Mouse (Mus musculus): Measurements from ENCODE around the gene Zdhhc19. TPM values are rescaled to one million over a fixed set of nuclear protein-coding genes. Genes with fewer than 3 reads are reported as not detected.

Gene Zdhhc19
- not detected in 2 replicates for polyA plus RNA-seq (2015; fragmentation: Nextera tagmentation; extraction: Ambion mirVana)

- WGBS = 58% methylated on average over 3 of the region's 3 CpGs
- Histone ChIP-seq H3K4me1 (0 out of 2 replicates have a peak, but pooled peaks cover 3% of the 10 kb centered on the region), H3K9me3 (replicated peaks) (no peaks in the 10 kb centered on the region), H3K9ac (no peak within 1 kb of the TSS), H3K4me2 (replicated peaks) (no peak within 1 kb of the TSS), H3K36me3 (no peaks in the 10 kb centered on the region), H3K27me3 (no peaks in the 10 kb centered on the region), H3K27ac (replicated peaks) (no peak within 1 kb of the TSS), H3K4me3 (replicated peaks) (no peak within 1 kb of the TSS)
- ATAC-seq (ENCODE audit: insufficient number of reproducible peaks, low FRiP score, low TSS enrichment, low read depth) = no peak
Observed at GRCm38 (mm10) chr16:32495965-32496364, at the start of gene Zdhhc19. Zdhhc19 (plus strand) TSS chr16:32496265.

DNA sequence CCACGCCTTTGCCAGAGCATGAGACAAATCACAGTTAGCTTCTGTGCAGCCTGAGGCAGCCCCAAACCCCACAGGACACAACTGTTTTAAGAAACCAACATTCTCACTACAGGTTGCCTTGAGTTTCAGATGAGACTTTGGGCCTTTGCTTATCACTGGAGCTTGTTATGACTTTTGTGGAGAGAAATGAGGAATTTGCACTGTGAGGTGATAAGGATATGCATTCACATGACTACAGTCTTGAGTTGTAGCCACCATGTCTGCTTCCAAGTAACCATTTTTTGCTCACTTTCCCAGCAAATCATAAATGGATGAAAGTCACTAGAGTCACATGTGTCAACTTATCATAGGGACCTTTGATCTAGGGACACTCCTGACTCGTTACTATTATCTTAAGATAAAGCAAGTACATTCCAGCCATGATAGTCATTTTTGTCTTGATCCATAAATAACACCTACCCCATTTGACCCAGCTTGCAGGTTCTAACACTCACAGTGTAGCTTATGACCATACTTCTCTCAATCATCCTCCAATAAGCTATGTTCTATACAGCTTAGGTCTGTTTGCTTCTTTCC lies 49.4 kb upstream of the Zdhhc19 start:
- no peak overlapping the region for H3K4me2 ChIP-seq (replicated peaks)
- H3K27me3 ChIP-seq = no peaks in the 10 kb centered on the region
- H3K36me3 ChIP-seq = no peaks in the 10 kb centered on the region
- no peak overlapping the region for H3K9ac ChIP-seq
- H3K4me3 ChIP-seq (replicated peaks) = no peak overlapping the region
- no peak for ATAC-seq (ENCODE audit: insufficient number of reproducible peaks, low FRiP score, low TSS enrichment, low read depth)
- H3K27ac ChIP-seq (replicated peaks) = no peak overlapping the region
- WGBS = 83% methylated on average over 2 of the region's 2 CpGs
- H3K4me1 ChIP-seq = no peaks in the 10 kb centered on the region
- no peaks in the 10 kb centered on the region for H3K9me3 ChIP-seq (replicated peaks)

GRCm38 (mm10) chr16:32449665-32450064 lies 46.4 kb upstream of the Zdhhc19 start:
- H3K9me3 ChIP-seq (replicated peaks) = no peaks in the 10 kb centered on the region
- no peak overlapping the region for H3K27ac ChIP-seq (replicated peaks)
- no peak overlapping the region for H3K9ac ChIP-seq
- H3K4me2 ChIP-seq (replicated peaks) = no peak overlapping the region
- 0 out of 2 replicates have a peak, but pooled peaks cover 9% of the 10 kb centered on the region for H3K36me3 ChIP-seq
- no peak for ATAC-seq (ENCODE audit: insufficient number of reproducible peaks, low FRiP score, low TSS enrichment, low read depth)
- H3K4me3 ChIP-seq (replicated peaks) = no peak overlapping the region
- WGBS = 79% methylated on average over 3 of the region's 3 CpGs
- no peaks in the 10 kb centered on the region for H3K27me3 ChIP-seq
- peaks cover 1% of the 10 kb centered on the region; the same call in 1 of the 2 replicates for H3K4me1 ChIP-seq

DNA sequence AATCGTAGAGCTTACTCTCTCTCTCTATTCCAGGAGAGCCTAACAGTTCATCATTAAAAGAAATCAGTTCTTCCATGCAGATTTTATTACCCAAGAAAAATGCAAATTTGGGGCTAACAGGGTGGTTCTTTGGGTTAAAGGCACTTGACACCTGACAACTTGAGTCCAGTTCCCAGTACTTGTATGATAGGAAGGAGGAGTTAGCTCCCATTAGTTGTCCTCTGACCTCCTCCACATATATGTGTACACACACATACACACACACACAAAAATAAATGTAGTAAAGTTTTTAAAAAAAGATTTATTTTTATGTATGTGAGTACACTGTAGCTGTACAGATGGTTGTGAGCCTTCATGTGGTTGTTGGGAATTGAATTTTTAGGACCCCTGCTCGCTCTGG lies 45.9 kb upstream of the Zdhhc19 start:
- H3K4me3 ChIP-seq (replicated peaks) = no peak overlapping the region

DNA sequence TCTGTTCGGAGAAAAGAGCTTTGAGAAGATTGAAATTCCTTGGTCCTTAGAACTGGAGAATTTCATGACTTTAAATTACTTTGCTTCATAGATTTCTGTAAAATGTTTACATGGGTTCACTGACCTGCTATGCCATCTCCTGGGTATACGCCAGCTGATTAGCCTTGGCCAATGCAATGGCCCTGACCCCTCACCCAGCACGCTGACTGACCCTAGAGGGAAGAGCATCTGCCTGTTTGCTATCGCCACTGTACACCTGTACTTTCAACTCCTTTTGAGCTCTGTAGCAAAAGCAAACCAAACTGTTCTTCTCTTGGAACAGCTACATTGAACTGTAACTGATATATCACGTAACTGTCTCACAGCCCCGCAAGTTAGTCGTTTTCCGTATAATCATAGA lies 43.0 kb upstream of the Zdhhc19 start:
- peaks cover 22% of the 10 kb centered on the region; the same call in 1 of the 2 replicates for H3K36me3 ChIP-seq
- no peak overlapping the region for H3K9ac ChIP-seq
- H3K4me1 ChIP-seq = peaks cover 3% of the 10 kb centered on the region; the same call in 1 of the 2 replicates
- no peak overlapping the region for H3K4me2 ChIP-seq (replicated peaks)
- H3K9me3 ChIP-seq (replicated peaks) = no peaks in the 10 kb centered on the region
- H3K4me3 ChIP-seq (replicated peaks) = no peak overlapping the region
- ATAC-seq (ENCODE audit: insufficient number of reproducible peaks, low FRiP score, low TSS enrichment, low read depth) = no peak
- H3K27me3 ChIP-seq = no peaks in the 10 kb centered on the region
- WGBS = 90% methylated on average over 8 of the region's 8 CpGs
- H3K27ac ChIP-seq (replicated peaks) = no peak overlapping the region

More for the DNA sequence above, 45.9 kb upstream of the Zdhhc19 start:
- WGBS = 95% methylated on average over 2 of the region's 2 CpGs
- no peak for ATAC-seq (ENCODE audit: insufficient number of reproducible peaks, low FRiP score, low TSS enrichment, low read depth)
- H3K9me3 ChIP-seq (replicated peaks) = no peaks in the 10 kb centered on the region
- H3K36me3 ChIP-seq = 0 out of 2 replicates have a peak, but pooled peaks cover 9% of the 10 kb centered on the region
- no peak overlapping the region for H3K27ac ChIP-seq (replicated peaks)
- H3K9ac ChIP-seq = no peak overlapping the region
- H3K4me2 ChIP-seq (replicated peaks) = no peak overlapping the region
- H3K27me3 ChIP-seq = no peaks in the 10 kb centered on the region
- H3K4me1 ChIP-seq = peaks cover 3% of the 10 kb centered on the region; the same call in 1 of the 2 replicates

GRCm38 (mm10) chr16:32454646-32455045 lies 41.4 kb upstream of the Zdhhc19 start:
- H3K27me3 ChIP-seq = no peaks in the 10 kb centered on the region
- no peak overlapping the region for H3K4me3 ChIP-seq (replicated peaks)
- peaks cover 31% of the 10 kb centered on the region for H3K36me3 ChIP-seq
- H3K9ac ChIP-seq = no peak overlapping the region
- peak overlapping the region; percentile 19; the same call in 1 of the 2 replicates for H3K4me2 ChIP-seq (replicated peaks)
- peak overlapping the region; percentile 55 for H3K27ac ChIP-seq (replicated peaks)
- H3K4me1 ChIP-seq = peaks cover 3% of the 10 kb centered on the region; the same call in 1 of the 2 replicates
- 41% methylated on average over 5 of the region's 5 CpGs for WGBS
- ATAC-seq (ENCODE audit: insufficient number of reproducible peaks, low FRiP score, low TSS enrichment, low read depth) = peak; percentile 67; the same call in 1 of the 2 replicates
- H3K9me3 ChIP-seq (replicated peaks) = no peaks in the 10 kb centered on the region

DNA sequence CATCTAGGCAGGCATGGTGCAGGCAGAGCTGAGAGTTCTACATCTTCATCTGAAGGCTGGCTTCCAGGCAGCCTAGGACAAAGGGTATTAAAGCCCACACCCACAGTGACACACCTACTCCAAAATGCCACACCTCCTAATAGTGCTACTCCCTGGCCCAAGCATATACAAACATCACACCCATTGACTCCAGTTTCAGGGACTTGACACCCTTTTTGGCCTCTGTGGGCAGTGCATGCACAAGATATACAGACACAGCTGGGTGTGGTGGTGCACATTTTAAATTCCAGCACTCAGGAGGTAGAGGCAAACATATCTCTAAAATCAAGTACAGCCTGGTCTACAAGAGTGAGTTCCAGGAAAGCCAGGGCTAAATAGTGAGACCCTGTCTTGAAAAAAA lies 40.0 kb upstream of the Zdhhc19 start:
- Histone ChIP-seq H3K27ac (replicated peaks) (no peak overlapping the region), H3K4me1 (peaks cover 3% of the 10 kb centered on the region; the same call in 1 of the 2 replicates), H3K9ac (no peak overlapping the region), H3K27me3 (no peaks in the 10 kb centered on the region), H3K4me2 (replicated peaks) (no peak overlapping the region), H3K4me3 (replicated peaks) (no peak overlapping the region), H3K9me3 (replicated peaks) (no peaks in the 10 kb centered on the region), H3K36me3 (peaks cover 31% of the 10 kb centered on the region)
- no peak for ATAC-seq (ENCODE audit: insufficient number of reproducible peaks, low FRiP score, low TSS enrichment, low read depth)

DNA sequence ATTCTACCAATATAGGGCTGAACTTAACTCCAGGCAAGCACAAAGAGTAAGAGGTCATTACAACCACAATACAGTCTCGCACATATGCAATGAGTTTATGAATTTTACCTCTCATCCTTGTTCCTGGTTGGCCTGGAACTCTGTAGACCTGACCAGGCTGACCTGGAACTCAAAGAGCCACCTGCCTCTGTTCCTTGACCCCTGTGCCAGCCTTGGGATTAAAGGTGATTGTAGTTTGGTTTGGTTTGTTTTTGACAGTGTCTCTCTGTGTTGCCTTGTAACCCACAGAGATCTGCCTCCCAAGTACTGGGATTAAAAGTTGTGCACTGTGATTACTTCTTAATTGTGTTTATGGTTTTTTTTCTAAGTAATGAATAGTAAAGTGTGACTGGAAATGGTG lies 39.3 kb upstream of the Zdhhc19 start:
- Histone ChIP-seq H3K36me3 (peaks cover 31% of the 10 kb centered on the region), H3K9ac (no peak overlapping the region), H3K4me1 (peaks cover 3% of the 10 kb centered on the region; the same call in 1 of the 2 replicates), H3K4me3 (replicated peaks) (no peak overlapping the region), H3K9me3 (replicated peaks) (no peaks in the 10 kb centered on the region), H3K27me3 (no peaks in the 10 kb centered on the region), H3K4me2 (replicated peaks) (no peak overlapping the region), H3K27ac (replicated peaks) (no peak overlapping the region)
- no peak for ATAC-seq (ENCODE audit: insufficient number of reproducible peaks, low FRiP score, low TSS enrichment, low read depth)
- 96% methylated on average over 1 of the region's 1 CpGs for WGBS

DNA sequence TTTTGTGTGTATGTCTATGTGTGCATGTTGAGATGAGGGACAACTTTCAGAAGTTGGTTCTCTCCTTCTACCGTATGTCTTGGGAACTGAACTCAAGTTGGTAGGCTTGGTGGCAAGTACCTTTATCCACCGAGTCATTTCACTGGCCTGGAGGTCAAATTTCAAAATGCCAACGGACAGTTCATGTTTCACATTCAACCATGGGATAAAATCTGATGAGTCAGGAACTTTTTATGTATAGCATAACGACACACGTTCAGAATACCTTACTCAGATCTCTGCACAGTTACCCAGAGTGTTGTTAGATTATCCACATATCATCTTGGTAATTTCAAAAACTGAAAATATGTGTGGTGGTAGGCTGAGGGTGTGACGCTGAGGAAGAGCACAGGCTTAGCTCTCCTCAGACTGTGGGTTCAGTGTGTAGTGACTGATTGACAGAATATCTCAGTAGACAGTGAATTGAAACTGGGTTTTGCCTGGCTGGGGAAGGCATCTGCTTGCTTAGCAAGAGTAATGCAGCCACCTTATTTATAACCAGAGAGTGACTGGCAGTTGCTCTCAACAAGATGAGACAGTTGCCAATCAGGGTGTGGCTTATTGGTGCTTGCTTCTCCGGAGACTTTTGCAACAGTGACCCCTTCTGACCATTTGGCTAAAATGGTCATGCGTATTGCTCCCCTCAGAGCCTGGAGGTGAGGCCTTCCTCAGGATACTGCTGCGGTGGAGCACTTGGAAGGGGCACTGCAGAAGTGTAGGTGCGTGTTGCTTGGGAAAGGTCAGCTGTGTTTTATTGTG lies 38.3 kb upstream of the Zdhhc19 start:
- Histone ChIP-seq H3K36me3 (peaks cover 29% of the 10 kb centered on the region), H3K4me2 (replicated peaks) (no peak overlapping the region), H3K4me1 (peaks cover 3% of the 10 kb centered on the region; the same call in 1 of the 2 replicates), H3K9ac (no peak overlapping the region), H3K27ac (replicated peaks) (no peak overlapping the region), H3K9me3 (replicated peaks) (no peaks in the 10 kb centered on the region), H3K27me3 (no peaks in the 10 kb centered on the region), H3K4me3 (replicated peaks) (no peak overlapping the region)
- no peak for ATAC-seq (ENCODE audit: insufficient number of reproducible peaks, low FRiP score, low TSS enrichment, low read depth)
- WGBS = 50% methylated on average over 10 of the region's 10 CpGs

DNA sequence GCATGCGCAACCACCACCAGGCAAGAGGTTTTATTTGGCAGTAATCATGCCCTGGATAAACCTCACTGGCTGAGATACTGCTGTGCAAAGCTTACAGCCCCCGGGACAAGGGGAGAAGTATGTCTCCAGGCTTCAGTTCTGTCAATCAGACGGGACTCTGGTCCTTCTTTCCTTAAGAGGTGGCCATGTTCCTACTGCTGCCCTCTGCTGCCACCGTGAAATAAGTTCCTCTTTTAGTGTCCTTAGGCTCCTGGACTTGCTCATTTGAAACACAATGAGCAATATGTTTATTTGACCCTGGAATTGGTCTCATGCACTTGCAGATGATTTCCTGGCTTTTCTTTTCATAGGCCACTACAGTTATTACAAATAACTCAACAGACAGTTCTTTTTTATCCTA lies 35.5 kb upstream of the Zdhhc19 start:
- H3K27me3 ChIP-seq = no peaks in the 10 kb centered on the region
- 59% methylated on average over 4 of the region's 4 CpGs for WGBS
- H3K4me2 ChIP-seq (replicated peaks) = no peak overlapping the region
- no peaks in the 10 kb centered on the region for H3K9me3 ChIP-seq (replicated peaks)
- no peak overlapping the region for H3K9ac ChIP-seq
- peaks cover 41% of the 10 kb centered on the region for H3K36me3 ChIP-seq
- no peak for ATAC-seq (ENCODE audit: insufficient number of reproducible peaks, low FRiP score, low TSS enrichment, low read depth)
- no peak overlapping the region for H3K4me3 ChIP-seq (replicated peaks)
- H3K4me1 ChIP-seq = no peaks in the 10 kb centered on the region
- no peak overlapping the region for H3K27ac ChIP-seq (replicated peaks)

GRCm38 (mm10) chr16:32461713-32462112 lies 34.4 kb upstream of the Zdhhc19 start:
- 92% methylated on average over 5 of the region's 5 CpGs for WGBS
- peaks cover 34% of the 10 kb centered on the region for H3K36me3 ChIP-seq
- ATAC-seq (ENCODE audit: insufficient number of reproducible peaks, low FRiP score, low TSS enrichment, low read depth) = no peak
- H3K4me2 ChIP-seq (replicated peaks) = no peak overlapping the region
- H3K4me1 ChIP-seq = no peaks in the 10 kb centered on the region
- no peak overlapping the region for H3K9ac ChIP-seq
- no peak overlapping the region for H3K27ac ChIP-seq (replicated peaks)
- no peaks in the 10 kb centered on the region for H3K27me3 ChIP-seq
- H3K9me3 ChIP-seq (replicated peaks) = no peaks in the 10 kb centered on the region
- no peak overlapping the region for H3K4me3 ChIP-seq (replicated peaks)

Data from embryonic facial prominence, embryonic 15.5 days (tissue).